ENCODE assay signal across 9 mouse cellular contexts in genomic region chr3:93014378-93014801, GRCm38 (mm10). TPM values are rescaled to one million over a fixed set of nuclear protein-coding genes. Genes with fewer than 3 reads are reported as not detected.
DNase-seq lines count a peak whose midpoint lies in the region; ATAC-seq lines count a peak whose summit lies in the region.
"Had no signal": no experiment of that assay in that cellular context is flagged by ENCODE, and none has a peak within 500 bp of the region (broad histone marks: within the 10 kb centered on the region; RNA-seq: fewer than 3 reads in every experiment).

No protein-coding gene starts in this region.

- H3K9ac ChIP-seq in kidney, embryonic 16.5 days (replicated peaks; ENCODE audit: low read length), result peak overlapping the region; percentile 33
- no peak overlapping the region; the same call in 1 of the 2 replicates for H3K9ac ChIP-seq in liver, embryonic 12.5 days

- WGBS in kidney, embryonic 16.5 days, result 1% methylated on average over 24 of the region's 24 CpGs
- 2% methylated on average over 24 of the region's 24 CpGs for WGBS in liver, embryonic 12.5 days (ENCODE audit: insufficient replicate concordance)

- ATAC-seq in kidney, embryonic 16.5 days (ENCODE audit: low FRiP score, low TSS enrichment), result peak; percentile 94
- no peak for ATAC-seq in liver, embryonic 12.5 days

- H3K27me3 ChIP-seq in kidney, embryonic 16.5 days (ENCODE audit: insufficient read depth, low read length), result no peaks in the 10 kb centered on the region
- H3K27me3 ChIP-seq in liver, embryonic 12.5 days (replicated peaks), result peaks cover 23% of the 10 kb centered on the region

- H3K4me1 ChIP-seq in kidney, embryonic 16.5 days (ENCODE audit: insufficient read depth, low read length), result 0 out of 2 replicates have a peak, but pooled peaks cover 3% of the 10 kb centered on the region
- H3K4me1 ChIP-seq in liver, embryonic 12.5 days, result no peaks in the 10 kb centered on the region

- DNase-seq in gastrocnemius, postnatal 10 days, result peak; percentile 18
- no peak for DNase-seq in gastrocnemius, adult 18-20 months (ENCODE audit: low spot score)
- peak; percentile 6 for DNase-seq in brain, embryonic 18.5 days (ENCODE audit: low read depth, low spot score)
- DNase-seq in gastrocnemius, postnatal 25 days, result peak; percentile 8
- peak; percentile 61 for DNase-seq in ovary, postnatal 36 days (ENCODE audit: low spot score)
- DNase-seq in thymus, postnatal 14 days, result no peak

- H3K36me3 ChIP-seq in kidney, embryonic 16.5 days (ENCODE audit: insufficient read depth, low read length), result no peaks in the 10 kb centered on the region
- no peaks in the 10 kb centered on the region for H3K36me3 ChIP-seq in liver, embryonic 12.5 days

- H3K9me3 ChIP-seq in kidney, embryonic 16.5 days (ENCODE audit: low read length), result no peaks in the 10 kb centered on the region
- no peaks in the 10 kb centered on the region for H3K9me3 ChIP-seq in liver, embryonic 12.5 days (replicated peaks)

- peak overlapping the region; percentile 41 for H3K27ac ChIP-seq in kidney, embryonic 16.5 days (ENCODE audit: low read length)
- no peak overlapping the region for H3K27ac ChIP-seq in liver, embryonic 12.5 days

- H3K4me3 ChIP-seq in kidney, embryonic 16.5 days (ENCODE audit: low read length), result peak overlapping the region; percentile 48
- peak overlapping the region; percentile 30 for H3K4me3 ChIP-seq in liver, embryonic 12.5 days

- peak overlapping the region; percentile 76 for H3K4me2 ChIP-seq in kidney, embryonic 16.5 days (replicated peaks; ENCODE audit: low read depth, low read length)
- peak overlapping the region; percentile 57 for H3K4me2 ChIP-seq in liver, embryonic 12.5 days

RNA-seq across cellular contexts. Expression of gene Crct1, which starts 1.1 kb away (rescaled TPM):
- not detected for total RNA-seq in gastrocnemius, postnatal 10 days (2021)
- total RNA-seq in gastrocnemius, adult 18-20 months (2021), result not detected
- total RNA-seq in gastrocnemius, postnatal 25 days (2021), result not detected
- polyA plus RNA-seq in kidney, embryonic 16.5 days (2015; fragmentation: Nextera tagmentation; extraction: Ambion mirVana), result 0.39 and 0.42 TPM in 2 replicates
- not detected in 2 replicates for polyA plus RNA-seq in liver, embryonic 12.5 days (2016; fragmentation: Nextera tagmentation; extraction: Ambion mirVana)
- total RNA-seq: left cerebral cortex, postnatal 10 days had no signal

RNA-seq across cellular contexts. Expression of gene Lce1m, which starts 4.5 kb away (rescaled TPM):
- not detected for total RNA-seq in gastrocnemius, postnatal 10 days (2021)
- not detected for total RNA-seq in gastrocnemius, adult 18-20 months (2021)
- total RNA-seq in gastrocnemius, postnatal 25 days (2021), result not detected
- polyA plus RNA-seq in kidney, embryonic 16.5 days (2015; fragmentation: Nextera tagmentation; extraction: Ambion mirVana), result not detected in 2 replicates
- polyA plus RNA-seq in liver, embryonic 12.5 days (2016; fragmentation: Nextera tagmentation; extraction: Ambion mirVana), result not detected in 2 replicates
- total RNA-seq: left cerebral cortex, postnatal 10 days had no signal

RNA-seq across cellular contexts. Expression of gene Lce3f, which starts 22.4 kb away (rescaled TPM):
- not detected for total RNA-seq in gastrocnemius, postnatal 10 days (2021)
- total RNA-seq in gastrocnemius, adult 18-20 months (2021), result not detected
- total RNA-seq in gastrocnemius, postnatal 25 days (2021), result not detected
- polyA plus RNA-seq in kidney, embryonic 16.5 days (2015; fragmentation: Nextera tagmentation; extraction: Ambion mirVana), result not detected in 2 replicates
- not detected in 2 replicates for polyA plus RNA-seq in liver, embryonic 12.5 days (2016; fragmentation: Nextera tagmentation; extraction: Ambion mirVana)
- total RNA-seq: left cerebral cortex, postnatal 10 days had no signal

RNA-seq across cellular contexts. Expression of gene Lce3e, which starts 47.5 kb away (rescaled TPM):
- not detected for total RNA-seq in gastrocnemius, postnatal 10 days (2021)
- total RNA-seq in gastrocnemius, adult 18-20 months (2021), result not detected
- total RNA-seq in gastrocnemius, postnatal 25 days (2021), result not detected
- polyA plus RNA-seq in kidney, embryonic 16.5 days (2015; fragmentation: Nextera tagmentation; extraction: Ambion mirVana), result not detected in 2 replicates
- polyA plus RNA-seq in liver, embryonic 12.5 days (2016; fragmentation: Nextera tagmentation; extraction: Ambion mirVana), result not detected in 2 replicates
- total RNA-seq: left cerebral cortex, postnatal 10 days had no signal

RNA-seq across cellular contexts. Expression of gene Gm4858, which starts 54.2 kb away (rescaled TPM):
- total RNA-seq in gastrocnemius, postnatal 10 days (2021), result not detected
- total RNA-seq in gastrocnemius, adult 18-20 months (2021), result not detected
- total RNA-seq in gastrocnemius, postnatal 25 days (2021), result not detected
- polyA plus RNA-seq in kidney, embryonic 16.5 days (2015; fragmentation: Nextera tagmentation; extraction: Ambion mirVana), result not detected in 2 replicates
- not detected in 2 replicates for polyA plus RNA-seq in liver, embryonic 12.5 days (2016; fragmentation: Nextera tagmentation; extraction: Ambion mirVana)
- total RNA-seq: left cerebral cortex, postnatal 10 days had no signal

Comparison
In these comparisons a context has a peak if more than half of its experiments do, and no peak if none do; other contexts are left out.
1. DNase-seq: peak in gastrocnemius, postnatal 10 days (single experiment), brain, embryonic 18.5 days (single experiment), gastrocnemius, postnatal 25 days (single experiment) and ovary, postnatal 36 days (single experiment); none in gastrocnemius, adult 18-20 months (single experiment) and thymus, postnatal 14 days (single experiment).